Mouse (Mus musculus): ENCODE measurements around the gene Rprm. TPM values are rescaled to one million over a fixed set of nuclear protein-coding genes. Genes with fewer than 3 reads are reported as not detected.

Gene Rprm
- polyA plus RNA-seq, 1 experiment from 2014 or later = 15.1 TPM

DNA sequence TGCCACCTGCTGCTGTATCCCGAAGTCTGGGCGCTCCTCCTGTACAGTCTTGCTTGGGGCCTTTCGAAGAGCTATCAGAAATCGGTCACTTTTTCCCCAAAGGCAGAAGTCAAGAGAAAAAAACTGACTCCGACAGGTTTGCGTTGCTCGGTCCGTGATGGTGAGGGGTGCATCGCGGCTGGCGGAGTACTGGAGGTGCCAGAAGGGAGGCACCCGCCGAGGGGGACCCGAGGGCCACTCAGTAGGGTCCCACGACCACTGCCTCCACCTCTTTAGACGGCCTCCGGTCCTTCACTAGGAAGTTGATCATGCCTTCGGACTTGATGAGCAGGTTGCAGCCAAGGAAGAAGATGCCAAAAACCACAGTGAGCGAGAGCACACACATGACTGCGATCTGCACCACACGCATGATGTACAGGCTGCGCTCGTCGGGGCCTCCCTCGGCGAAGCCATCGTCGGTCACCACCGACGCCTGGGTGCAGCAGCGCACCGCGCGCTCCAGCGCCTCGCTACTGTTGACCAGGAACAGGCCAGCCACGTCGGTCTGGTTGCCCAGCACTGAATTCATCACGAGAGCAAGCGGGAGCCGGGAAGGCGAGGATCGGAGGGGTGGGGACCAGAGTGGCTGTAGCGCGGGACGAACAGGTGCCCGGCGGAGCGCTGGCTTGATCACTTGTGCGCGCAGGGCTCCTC lies 469 bp downstream of the Rprm start:
- H3K27me3 ChIP-seq (ENCODE audit: control insufficient read depth, insufficient read depth, low read length) = peaks cover 9% of the 10 kb centered on the region
- H3K27ac ChIP-seq (replicated peaks; ENCODE audit: low read depth, low read length) = no peak overlapping the region
- H3K4me3 ChIP-seq (ENCODE audit: low read depth, low read length) = peak overlapping the region; percentile 37
- no peaks in the 10 kb centered on the region for H3K4me1 ChIP-seq (ENCODE audit: control insufficient read depth, insufficient read depth, low read length)
- 2% methylated on average over 51 of the region's 51 CpGs for whole genome bisulfite sequencing
- no peaks in the 10 kb centered on the region for H3K36me3 ChIP-seq (ENCODE audit: control insufficient read depth, insufficient read depth, low read length)
- H3K4me2 ChIP-seq (ENCODE audit: low read depth, severe bottlenecking) = peak overlapping the region; percentile 83
- no peaks in the 10 kb centered on the region for H3K9me3 ChIP-seq (ENCODE audit: control insufficient read depth, low read length)
- peak overlapping the region; percentile 28; the same call in 1 of the 2 replicates for H3K9ac ChIP-seq (ENCODE audit: low read length)
- no peak for DNase-seq (ENCODE audit: low spot score)
- peak; percentile 58 for ATAC-seq (ENCODE audit: insufficient number of reproducible peaks, low FRiP score, low TSS enrichment, low read depth)

DNA sequence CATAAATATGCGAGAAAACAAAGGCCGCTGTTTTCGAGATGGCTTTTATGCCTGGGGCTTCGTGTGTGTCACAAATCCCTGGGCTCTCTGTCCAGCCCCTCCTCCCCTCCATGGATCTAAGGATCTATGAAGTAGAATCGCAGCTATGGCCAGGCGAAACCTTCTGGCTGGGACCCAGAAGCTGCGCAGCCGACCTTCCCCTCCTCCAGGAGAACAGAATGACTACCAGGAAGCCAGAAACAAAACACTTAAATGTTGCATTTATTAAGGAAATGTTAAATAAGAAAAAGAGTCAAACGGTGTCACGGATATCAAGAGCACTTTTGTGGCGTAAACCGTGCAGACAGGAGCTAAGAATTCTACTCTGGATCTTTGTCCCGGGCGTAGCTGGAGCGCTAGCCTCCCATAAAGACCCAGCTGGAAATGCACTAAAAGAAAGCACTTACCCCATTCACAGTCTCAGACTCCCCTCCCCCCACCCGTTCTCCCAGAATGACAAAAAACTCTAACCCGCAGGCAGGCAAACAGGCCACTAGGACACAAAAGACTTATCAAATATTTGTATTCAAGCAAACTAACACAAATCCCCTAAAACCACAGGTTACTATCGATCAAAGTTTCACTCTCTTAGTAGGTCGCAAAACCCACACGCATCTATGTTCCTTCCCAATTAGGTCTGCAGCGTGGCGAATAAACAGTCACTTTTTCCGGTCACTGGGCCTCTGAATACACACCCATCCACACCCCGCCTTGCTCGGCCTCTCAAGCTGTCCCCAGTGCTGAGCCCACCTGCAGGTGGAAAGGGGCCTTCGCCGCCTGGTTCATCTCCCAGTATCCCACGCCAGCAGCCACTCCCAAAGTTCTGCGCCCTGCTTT lies 1.3 kb downstream of the Rprm start:
- Histone ChIP-seq H3K4me2 (ENCODE audit: low read depth, severe bottlenecking) (peak overlapping the region; percentile 83), H3K27ac (replicated peaks; ENCODE audit: low read depth, low read length) (no peak overlapping the region), H3K9ac (ENCODE audit: low read length) (peak overlapping the region; percentile 27; the same call in 1 of the 2 replicates), H3K27me3 (ENCODE audit: control insufficient read depth, insufficient read depth, low read length) (peaks cover 9% of the 10 kb centered on the region), H3K4me3 (ENCODE audit: low read depth, low read length) (peak overlapping the region; percentile 37), H3K9me3 (ENCODE audit: control insufficient read depth, low read length) (no peaks in the 10 kb centered on the region), H3K36me3 (ENCODE audit: control insufficient read depth, insufficient read depth, low read length) (no peaks in the 10 kb centered on the region), H3K4me1 (ENCODE audit: control insufficient read depth, insufficient read depth, low read length) (no peaks in the 10 kb centered on the region)
- 3% methylated on average over 29 of the region's 29 CpGs for WGBS
- DNase-seq (ENCODE audit: low spot score) (peak; percentile 60), ATAC-seq (ENCODE audit: insufficient number of reproducible peaks, low FRiP score, low TSS enrichment, low read depth) (0 out of 2 replicates have a peak, but pooled peaks have one; percentile 10)

DNA sequence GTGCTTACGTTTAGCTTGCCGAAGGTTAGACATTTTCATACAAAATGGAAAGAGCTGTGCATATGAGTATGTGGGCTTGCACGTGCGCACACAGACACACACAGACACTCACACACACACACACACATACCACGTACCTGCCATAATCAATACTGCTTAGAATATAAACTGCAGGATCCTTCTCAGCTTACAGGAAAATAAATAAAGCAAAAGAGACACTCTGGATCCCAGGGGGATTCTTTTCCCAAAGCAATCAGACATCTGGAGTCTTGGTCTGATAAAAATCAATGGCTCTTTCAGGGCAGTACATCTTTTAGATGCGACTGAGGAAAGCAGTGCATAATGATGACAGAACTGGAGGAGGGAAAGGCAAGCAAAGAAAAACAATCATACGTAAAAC lies 6.4 kb downstream of the Rprm start:
- no peaks in the 10 kb centered on the region for H3K36me3 ChIP-seq (ENCODE audit: control insufficient read depth, insufficient read depth, low read length)
- 91% methylated on average over 7 of the region's 7 CpGs for WGBS
- H3K27me3 ChIP-seq (ENCODE audit: control insufficient read depth, insufficient read depth, low read length) = no peaks in the 10 kb centered on the region
- ATAC-seq (ENCODE audit: insufficient number of reproducible peaks, low FRiP score, low TSS enrichment, low read depth) = no peak
- H3K4me3 ChIP-seq (ENCODE audit: low read depth, low read length) = no peak overlapping the region
- DNase-seq (ENCODE audit: low spot score) = no peak
- no peak overlapping the region for H3K9ac ChIP-seq (ENCODE audit: low read length)
- H3K4me1 ChIP-seq (ENCODE audit: control insufficient read depth, insufficient read depth, low read length) = no peaks in the 10 kb centered on the region
- no peak overlapping the region for H3K27ac ChIP-seq (replicated peaks; ENCODE audit: low read depth, low read length)
- H3K9me3 ChIP-seq (ENCODE audit: control insufficient read depth, low read length) = no peaks in the 10 kb centered on the region
- H3K4me2 ChIP-seq (ENCODE audit: low read depth, severe bottlenecking) = no peak overlapping the region

- Histone ChIP-seq H3K4me1 (ENCODE audit: control insufficient read depth, insufficient read depth, low read length) (no peaks in the 10 kb centered on the region), H3K27ac (replicated peaks; ENCODE audit: low read depth, low read length) (no peak overlapping the region), H3K9ac (ENCODE audit: low read length) (no peak overlapping the region), H3K36me3 (ENCODE audit: control insufficient read depth, insufficient read depth, low read length) (no peaks in the 10 kb centered on the region), H3K4me2 (ENCODE audit: low read depth, severe bottlenecking) (no peak overlapping the region), H3K9me3 (ENCODE audit: control insufficient read depth, low read length) (no peaks in the 10 kb centered on the region), H3K4me3 (ENCODE audit: low read depth, low read length) (no peak overlapping the region), H3K27me3 (ENCODE audit: control insufficient read depth, insufficient read depth, low read length) (no peaks in the 10 kb centered on the region)
- no peak for DNase-seq (ENCODE audit: low spot score)
- WGBS = 94% methylated on average over 1 of the region's 1 CpGs
- ATAC-seq (ENCODE audit: insufficient number of reproducible peaks, low FRiP score, low TSS enrichment, low read depth) = no peak
Measured at GRCm38 (mm10) chr2:54071526-54071925, 13.8 kb downstream of the Rprm start.

GRCm38 (mm10) chr2:54062421-54062820 lies 22.9 kb downstream of the Rprm start:
- H3K4me1 ChIP-seq (ENCODE audit: control insufficient read depth, insufficient read depth, low read length) = no peaks in the 10 kb centered on the region
- H3K4me2 ChIP-seq (ENCODE audit: low read depth, severe bottlenecking) = no peak overlapping the region
- no peaks in the 10 kb centered on the region for H3K36me3 ChIP-seq (ENCODE audit: control insufficient read depth, insufficient read depth, low read length)
- WGBS = 30% methylated on average over 1 of the region's 1 CpGs
- H3K9me3 ChIP-seq (ENCODE audit: control insufficient read depth, low read length) = no peaks in the 10 kb centered on the region
- no peak overlapping the region for H3K4me3 ChIP-seq (ENCODE audit: low read depth, low read length)
- ATAC-seq (ENCODE audit: insufficient number of reproducible peaks, low FRiP score, low TSS enrichment, low read depth) (no peak), DNase-seq (ENCODE audit: low spot score) (no peak)
- H3K27ac ChIP-seq (replicated peaks; ENCODE audit: low read depth, low read length) = no peak overlapping the region
- H3K27me3 ChIP-seq (ENCODE audit: control insufficient read depth, insufficient read depth, low read length) = no peaks in the 10 kb centered on the region
- H3K9ac ChIP-seq (ENCODE audit: low read length) = no peak overlapping the region

DNA sequence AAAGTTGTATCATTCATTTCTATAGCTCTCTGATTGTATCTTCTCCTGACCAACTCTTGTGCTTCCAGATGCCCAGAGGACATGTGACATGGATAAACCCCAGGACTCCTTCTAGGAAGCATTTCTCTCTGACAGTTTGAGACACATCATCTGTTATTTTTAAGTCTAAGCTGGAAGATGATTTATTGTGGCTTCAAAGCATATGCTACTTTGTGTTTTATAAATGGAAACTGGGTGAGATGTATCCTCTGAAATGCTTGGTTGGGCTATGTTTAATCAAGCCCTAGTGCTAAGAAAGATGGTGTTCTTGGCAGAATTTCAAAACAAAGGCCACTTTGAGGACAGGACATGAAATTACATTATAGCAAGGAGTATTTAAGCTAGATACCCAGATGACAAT lies 24.3 kb downstream of the Rprm start:
- Histone ChIP-seq H3K27ac (replicated peaks; ENCODE audit: low read depth, low read length) (no peak overlapping the region), H3K4me3 (ENCODE audit: low read depth, low read length) (no peak overlapping the region), H3K9ac (ENCODE audit: low read length) (no peak overlapping the region), H3K27me3 (ENCODE audit: control insufficient read depth, insufficient read depth, low read length) (no peaks in the 10 kb centered on the region), H3K9me3 (ENCODE audit: control insufficient read depth, low read length) (no peaks in the 10 kb centered on the region), H3K4me2 (ENCODE audit: low read depth, severe bottlenecking) (no peak overlapping the region), H3K4me1 (ENCODE audit: control insufficient read depth, insufficient read depth, low read length) (no peaks in the 10 kb centered on the region), H3K36me3 (ENCODE audit: control insufficient read depth, insufficient read depth, low read length) (no peaks in the 10 kb centered on the region)
- DNase-seq (ENCODE audit: low spot score) = no peak
- ATAC-seq (ENCODE audit: insufficient number of reproducible peaks, low FRiP score, low TSS enrichment, low read depth) = no peak
